Mouse (Mus musculus) thymus, postnatal 0 days (tissue): ENCODE results near the gene Lrrfip2. TPM values are rescaled to one million over a fixed set of nuclear protein-coding genes. Genes with fewer than 3 reads are reported as not detected.

Source experiments
- DNase-seq: peaks from one replicate; pipeline ENCODE4 v3.0.0-alpha.2; 2015; ENCODE audit warnings: low spot score
- polyA plus RNA-seq: library from polyadenylated mRNA; unstranded; fragments of >200 nt; fragmentation: Nextera tagmentation; extraction: Ambion mirVana; gene quantifications from 2 replicates; pipeline ENCODE4 v1.2.1, GENCODE M21; 2015

Lrrfip2 gene
- polyA plus RNA-seq, 1 experiment from 2014 or later: 26.6 TPM

- peak; percentile 80 for DNase-seq
Observed at GRCm38 (mm10) chr9:111117794-111118251, 431 bp downstream of the Lrrfip2 start.

DNA sequence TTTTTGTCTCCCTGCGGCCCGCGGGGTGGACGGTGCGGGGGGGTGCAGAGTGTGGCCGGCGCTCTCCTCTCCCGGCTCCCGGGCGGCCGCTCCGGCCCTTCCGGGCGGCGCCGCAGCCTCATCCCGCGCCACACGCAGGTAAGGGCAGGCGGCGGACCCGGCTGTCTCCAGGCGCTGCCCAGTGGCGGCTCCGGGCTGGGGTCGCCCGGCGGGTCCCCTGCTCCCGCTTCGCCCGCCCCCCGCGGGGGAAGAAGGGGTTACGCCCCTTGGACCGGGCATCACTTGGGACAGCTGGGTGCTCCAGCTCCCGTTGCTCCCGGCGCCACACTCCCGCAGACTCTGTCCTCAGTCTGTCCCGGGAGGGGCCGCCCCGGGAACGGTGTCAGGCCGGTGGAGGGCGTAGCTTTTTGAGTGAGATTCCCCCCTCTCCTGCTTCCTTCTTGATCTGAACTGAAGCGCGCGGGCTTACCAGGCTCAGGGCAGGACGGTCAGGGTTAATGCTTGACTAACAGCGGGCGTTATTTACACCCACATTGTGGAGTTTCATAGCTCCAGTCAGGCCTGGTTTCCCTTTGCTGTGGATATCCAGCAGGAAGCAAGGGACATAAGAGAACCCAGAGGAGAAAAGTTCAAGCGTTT, 979 bp downstream of the Lrrfip2 start:
- peak; percentile 23 for DNase-seq

GRCm38 (mm10) chr9:111118891-111119441, 1.6 kb downstream of the Lrrfip2 start:
- DNase-seq: peak; percentile 9

- no peak for DNase-seq
Observed at GRCm38 (mm10) chr9:111122446-111122845, 5.1 kb downstream of the Lrrfip2 start.

DNA sequence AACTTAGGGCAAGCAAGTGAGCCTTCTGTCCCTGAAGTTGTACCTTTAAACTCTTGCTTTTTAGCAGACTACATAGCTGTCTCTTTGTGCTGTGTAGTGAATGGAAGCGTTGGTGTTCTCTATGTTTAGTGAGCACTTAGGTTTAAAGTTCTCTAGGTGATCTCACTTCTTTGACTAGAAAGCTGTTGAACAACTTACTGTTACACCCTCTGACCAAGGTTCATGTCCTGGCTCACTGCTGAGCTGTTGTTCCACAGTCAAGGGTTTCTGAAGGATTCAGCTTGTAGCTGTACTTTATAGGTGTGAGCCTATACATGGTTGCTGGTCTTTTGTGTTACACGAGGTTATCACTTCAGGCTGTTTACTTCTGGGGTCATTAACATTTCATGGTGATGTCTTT, 5.9 kb downstream of the Lrrfip2 start:
- DNase-seq: no peak

DNA sequence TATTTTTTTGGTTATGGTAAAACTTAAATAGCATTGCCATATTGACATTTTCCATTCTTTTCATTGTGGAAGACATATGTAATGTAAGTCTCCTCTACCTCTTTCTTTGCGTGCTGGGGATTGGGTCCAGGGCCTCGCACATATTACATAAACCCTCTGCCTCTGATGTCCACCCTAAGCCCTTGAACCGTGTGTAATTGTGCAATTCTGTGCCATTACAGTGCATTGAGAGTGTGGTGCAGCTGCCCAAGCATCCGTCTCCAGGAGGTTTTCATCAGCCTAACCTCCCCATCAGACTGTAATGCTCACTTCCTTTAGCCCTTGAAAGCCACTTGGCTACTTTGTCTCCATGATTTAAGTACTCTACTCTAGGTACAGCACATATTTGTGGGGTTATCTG, 7.0 kb downstream of the Lrrfip2 start:
- no peak for DNase-seq

DNA sequence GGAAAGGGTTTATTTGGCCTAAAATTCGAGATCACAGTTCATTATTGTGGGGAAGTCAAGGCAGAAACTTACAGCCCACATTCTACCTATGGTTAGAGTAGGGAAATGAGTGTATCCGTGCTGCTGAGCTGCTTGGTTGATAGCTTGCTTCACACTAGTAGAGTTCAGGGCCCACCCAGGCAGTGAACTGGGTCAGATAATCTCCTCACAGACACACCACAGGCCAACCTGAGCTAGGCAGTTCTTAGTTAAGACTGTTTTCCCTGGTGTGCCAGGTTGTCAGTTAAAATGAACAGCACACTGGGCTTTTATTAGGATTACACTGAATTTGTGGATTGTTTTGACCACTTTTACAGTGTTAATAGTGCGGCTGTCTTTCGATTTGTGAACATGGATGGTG, 9.3 kb downstream of the Lrrfip2 start:
- no peak for DNase-seq

DNA sequence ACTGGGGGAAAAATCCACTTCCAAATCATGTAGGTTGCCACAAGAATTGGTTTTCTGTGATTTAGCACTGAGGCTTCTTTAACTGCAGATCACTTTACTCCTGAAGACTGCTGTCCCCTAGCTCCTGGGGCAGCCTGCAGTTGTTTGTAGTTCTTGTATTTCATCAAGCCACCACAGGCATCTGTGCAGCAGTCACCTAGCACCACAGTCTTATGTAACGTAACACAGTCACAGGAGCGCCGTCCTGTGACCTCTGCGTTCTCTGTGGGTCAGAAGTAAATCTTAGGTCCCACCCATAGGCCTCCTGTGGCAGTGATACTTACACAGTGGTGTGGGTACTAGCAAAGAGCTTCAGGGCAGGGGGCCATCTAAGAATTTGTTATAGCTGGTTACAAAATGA, 10.4 kb downstream of the Lrrfip2 start:
- DNase-seq: no peak

DNA sequence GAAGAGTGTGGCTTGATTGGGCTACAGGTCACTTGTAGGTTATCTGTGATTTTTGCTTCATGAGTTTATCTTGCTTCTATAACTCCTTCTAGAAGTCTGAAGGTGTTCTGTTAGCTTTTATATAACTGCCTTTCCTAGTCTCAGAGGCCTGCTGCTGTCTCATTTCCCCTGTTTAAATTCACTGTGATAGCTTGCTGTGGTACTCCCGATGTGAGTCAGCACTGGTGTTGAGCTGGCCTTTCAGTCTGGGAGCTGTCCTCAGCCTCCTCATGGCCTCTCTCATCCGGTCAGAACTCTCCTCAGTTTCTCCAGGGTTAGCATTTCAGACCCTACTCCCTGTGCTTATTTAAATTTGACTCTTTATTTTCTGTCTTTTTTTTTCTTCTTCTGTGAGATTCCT, 12.7 kb downstream of the Lrrfip2 start:
- DNase-seq: no peak

GRCm38 (mm10) chr9:111138161-111138560, 20.8 kb downstream of the Lrrfip2 start:
- DNase-seq: no peak

- no peak for DNase-seq
Observed at GRCm38 (mm10) chr9:111142721-111143120, 25.3 kb downstream of the Lrrfip2 start.

DNA sequence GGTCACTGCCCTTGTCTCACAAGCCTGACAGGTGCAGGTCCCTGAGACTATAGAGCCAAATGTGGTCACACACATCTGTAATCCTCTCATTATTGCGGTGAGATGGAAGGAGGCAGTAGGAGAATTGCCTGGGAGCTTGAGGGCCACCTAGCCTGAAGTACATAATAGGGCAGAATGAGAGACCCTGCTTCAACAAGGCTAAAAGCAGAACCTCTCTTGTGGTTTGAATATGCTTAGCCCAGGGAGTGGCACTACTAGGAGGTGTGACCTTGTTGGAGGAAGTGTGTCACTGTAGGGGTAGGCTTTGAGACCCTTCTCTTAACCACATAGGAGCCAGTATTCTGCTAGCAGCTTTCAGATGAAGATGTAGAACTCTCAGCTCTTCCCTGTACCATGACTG, 26.0 kb downstream of the Lrrfip2 start:
- no peak for DNase-seq

DNA sequence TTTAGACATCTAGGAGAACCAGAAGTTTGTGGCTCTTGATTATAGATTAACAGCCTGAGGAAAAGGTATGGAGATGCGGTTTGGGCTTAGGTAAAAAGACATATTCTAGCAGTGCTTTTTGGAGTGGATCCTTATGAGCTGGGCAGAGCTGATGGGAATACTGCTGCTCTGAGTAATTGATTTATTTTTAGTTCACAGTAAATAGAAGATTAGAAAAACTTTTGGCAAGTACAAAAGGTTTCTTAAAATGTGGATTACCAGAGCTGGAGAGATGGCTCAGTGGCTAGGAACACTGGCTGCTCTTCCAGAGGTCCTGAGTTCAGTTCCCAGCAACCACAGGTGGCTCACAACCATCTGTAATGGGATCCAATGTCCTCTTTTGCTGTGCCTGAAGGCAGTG, 27.3 kb downstream of the Lrrfip2 start:
- no peak for DNase-seq

GRCm38 (mm10) chr9:111145497-111146190, 28.3 kb downstream of the Lrrfip2 start:
- no peak for DNase-seq

DNA sequence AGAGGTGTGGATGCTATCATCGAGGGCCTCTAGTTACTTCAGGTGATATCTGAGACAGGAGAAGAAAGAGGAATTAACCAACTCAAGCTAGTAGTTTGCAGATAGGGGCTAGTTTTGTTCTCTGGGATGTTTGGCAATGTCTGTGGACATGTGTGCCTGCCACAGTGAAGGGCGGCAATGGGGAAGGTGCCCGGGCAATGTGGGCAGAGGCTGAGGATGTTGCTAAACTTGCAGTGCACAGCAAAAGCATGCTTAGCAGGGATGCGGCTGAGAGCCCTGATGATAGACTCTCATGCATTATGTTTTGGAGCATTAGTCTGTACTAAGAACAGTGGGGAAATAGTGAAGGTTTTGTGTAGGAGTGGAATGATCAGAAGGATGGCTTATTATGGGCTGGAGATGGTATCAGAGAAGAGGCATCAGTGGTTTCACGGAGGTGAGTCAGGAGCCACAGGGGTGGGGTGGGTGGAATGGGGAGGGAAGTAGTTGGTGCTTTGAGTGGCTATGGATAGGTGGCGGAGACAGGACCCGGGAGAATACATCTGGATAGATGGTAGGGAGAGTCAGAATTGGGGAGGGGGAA, 28.9 kb downstream of the Lrrfip2 start:
- no peak for DNase-seq

- no peak for DNase-seq
Observed at GRCm38 (mm10) chr9:111148006-111148405, 30.6 kb downstream of the Lrrfip2 start.

- no peak for DNase-seq
Observed at GRCm38 (mm10) chr9:111148414-111148813, 31.0 kb downstream of the Lrrfip2 start.

- DNase-seq: no peak
Observed at GRCm38 (mm10) chr9:111149188-111149945, 32.0 kb downstream of the Lrrfip2 start.

DNA sequence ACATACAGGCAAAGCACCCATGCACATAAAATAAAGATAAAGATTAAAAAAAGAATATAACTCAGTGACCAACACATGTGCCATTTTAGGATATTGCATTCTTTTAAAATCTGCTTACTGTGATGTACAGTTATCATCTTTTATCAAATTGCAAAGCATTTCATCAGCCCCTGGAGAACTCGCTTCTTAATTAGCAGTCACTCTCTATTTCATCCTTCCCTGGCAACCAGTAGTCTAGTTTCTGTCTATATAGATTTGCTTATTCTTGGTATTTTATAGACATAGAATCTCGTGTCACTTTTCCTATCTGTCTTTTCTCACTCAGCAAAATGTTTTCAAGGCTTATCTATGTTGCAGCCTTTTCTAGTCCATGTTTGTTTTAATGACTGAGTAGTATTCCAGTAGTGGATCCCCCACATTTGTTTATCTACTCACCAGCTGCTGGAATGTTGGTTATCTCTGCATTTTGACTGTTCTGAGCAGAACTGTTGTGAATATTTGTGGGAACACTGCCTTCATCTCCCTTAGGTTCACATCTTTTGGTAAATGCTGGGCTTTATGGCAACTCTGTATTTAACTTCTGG, 35.0 kb downstream of the Lrrfip2 start:
- DNase-seq: no peak

DNA sequence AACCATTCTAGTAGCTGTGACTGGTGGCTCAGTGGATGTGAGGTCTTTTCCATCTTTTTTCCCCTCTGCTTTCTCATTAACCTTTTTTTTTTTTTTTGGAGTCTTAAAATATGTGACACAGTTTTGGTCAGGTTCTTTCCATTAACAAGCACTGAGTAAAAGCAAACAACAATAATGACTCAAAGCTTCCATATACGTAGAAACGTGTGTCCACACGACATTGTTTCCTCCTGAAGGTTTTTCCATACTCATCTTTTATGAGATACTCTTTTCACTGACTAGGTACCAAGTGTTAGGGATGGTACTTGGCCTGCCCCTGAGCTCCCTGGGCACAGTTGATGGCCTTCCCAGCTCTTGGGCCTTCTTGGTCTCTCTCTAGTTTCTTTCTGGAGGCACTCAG, 35.6 kb downstream of the Lrrfip2 start:
- no peak for DNase-seq

DNA sequence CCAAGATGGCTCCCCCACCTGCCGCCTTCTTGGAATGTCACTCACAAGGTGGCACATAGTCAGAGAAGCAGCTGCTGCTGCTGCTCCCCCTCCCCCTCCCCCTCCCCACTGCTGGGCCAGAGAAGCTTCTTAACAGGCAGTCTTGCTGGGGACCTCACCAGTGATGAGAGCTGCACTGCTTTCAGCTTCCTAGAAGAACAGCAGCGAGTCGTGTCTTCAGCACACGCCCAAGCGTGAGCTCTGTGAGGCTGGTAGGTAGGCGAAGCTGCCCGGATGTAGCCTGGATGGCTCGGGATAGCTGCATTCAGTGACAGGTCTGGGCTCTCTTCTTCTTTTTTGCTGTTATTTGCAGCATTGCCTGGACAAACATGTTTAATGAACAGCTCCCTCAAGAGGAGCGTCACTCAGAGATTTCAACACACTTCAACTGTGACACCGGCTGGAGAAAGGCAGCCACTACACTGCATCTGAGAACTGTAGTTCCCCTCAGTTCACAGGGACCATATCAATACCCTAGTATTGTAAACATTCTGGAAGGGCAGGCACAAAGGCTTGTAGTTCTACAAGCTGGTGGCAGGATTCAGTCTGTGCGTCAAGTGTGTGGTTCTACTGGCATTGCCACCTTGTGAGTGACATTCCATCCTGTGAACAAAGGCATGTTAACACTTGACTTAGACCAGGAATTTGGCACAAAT, 38.5 kb downstream of the Lrrfip2 start:
- no peak for DNase-seq
